ENCODE assay signal across 9 mouse cellular contexts in the genomic region with DNA sequence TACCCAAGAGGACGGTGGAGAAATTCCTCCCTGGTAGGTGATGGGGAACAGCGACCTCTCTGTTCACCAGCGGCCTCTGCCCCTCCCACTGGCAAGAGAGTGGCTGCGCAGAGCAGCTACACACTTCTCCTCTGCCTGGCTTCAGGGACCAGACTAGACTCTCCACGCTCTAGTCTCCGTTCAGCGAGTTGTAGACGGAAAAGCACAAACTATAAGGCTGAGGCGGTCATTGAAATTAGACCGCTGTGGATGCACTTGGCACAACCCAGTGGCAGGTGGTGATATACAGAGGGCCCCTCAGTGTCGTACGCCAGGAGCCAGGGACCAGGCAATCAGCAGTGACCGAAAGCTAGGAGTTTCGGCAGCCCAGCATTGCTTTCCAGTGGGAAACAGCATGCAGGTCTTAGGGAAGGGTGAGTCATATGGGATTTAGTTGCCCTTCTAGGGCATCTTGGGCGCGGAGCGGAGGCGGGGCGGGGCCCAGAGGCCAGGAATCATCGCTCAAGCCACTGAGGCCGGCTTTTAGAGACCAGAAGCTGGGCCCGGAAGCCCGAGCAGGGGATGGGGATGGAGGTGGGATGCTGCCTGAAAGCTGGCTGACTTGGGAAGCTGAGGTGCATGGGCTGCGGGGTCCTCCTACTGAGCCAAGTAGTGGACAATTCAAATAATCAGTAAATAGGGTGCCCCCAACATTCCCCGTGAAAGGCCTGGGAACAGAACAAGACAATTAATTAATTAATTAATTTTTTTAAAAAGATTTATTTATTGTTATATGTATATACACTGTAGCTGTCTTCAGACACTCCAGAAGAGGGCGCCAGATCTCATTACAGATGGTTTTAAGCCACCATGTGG. TPM values are rescaled to one million over a fixed set of nuclear protein-coding genes. Genes with fewer than 3 reads are reported as not detected.
A peak's percentile ranks its signal among the peaks of the same experiment; 100 is the strongest.
DNase-seq lines count a peak whose midpoint lies in the region; ATAC-seq and TF ChIP-seq lines count a peak whose summit lies in the region.
"Had no signal": no experiment of that assay in that cellular context is flagged by ENCODE, and none has a peak within 500 bp of the region (broad histone marks: within the 10 kb centered on the region; RNA-seq: fewer than 3 reads in every experiment).

No protein-coding gene starts in this region.

- H3K27me3 ChIP-seq in heart, embryonic 11.5 days (ENCODE audit: control insufficient read depth, insufficient read depth, low read length), result no peaks in the 10 kb centered on the region
- H3K27me3 ChIP-seq in kidney, postnatal 0 days (ENCODE audit: insufficient read depth, low read length), result no peaks in the 10 kb centered on the region
- H3K27me3 ChIP-seq in stomach, embryonic 16.5 days (ENCODE audit: control insufficient read depth, insufficient read depth, low read length), result no peaks in the 10 kb centered on the region

- 4% methylated on average over 26 of the region's 26 CpGs for WGBS in heart, embryonic 11.5 days (ENCODE audit: insufficient replicate concordance)
- WGBS in kidney, postnatal 0 days, result 4% methylated on average over 26 of the region's 26 CpGs
- WGBS in stomach, embryonic 16.5 days, result 6% methylated on average over 26 of the region's 26 CpGs

- no peaks in the 10 kb centered on the region for H3K9me3 ChIP-seq in heart, embryonic 11.5 days (replicated peaks; ENCODE audit: control insufficient read depth, low read length)
- no peaks in the 10 kb centered on the region for H3K9me3 ChIP-seq in kidney, postnatal 0 days (replicated peaks; ENCODE audit: low read length)
- H3K9me3 ChIP-seq in stomach, embryonic 16.5 days (replicated peaks; ENCODE audit: control insufficient read depth, low read length), result no peaks in the 10 kb centered on the region

- peak overlapping the region; percentile 64 for H3K9ac ChIP-seq in heart, embryonic 11.5 days (ENCODE audit: low read depth, low read length)
- H3K9ac ChIP-seq in kidney, postnatal 0 days (ENCODE audit: low read depth, low read length), result peak overlapping the region; percentile 58
- H3K9ac ChIP-seq in stomach, embryonic 16.5 days (ENCODE audit: low read length), result peak overlapping the region; percentile 61

- peak overlapping the region; percentile 82 for H3K4me2 ChIP-seq in heart, embryonic 11.5 days
- H3K4me2 ChIP-seq in kidney, postnatal 0 days (ENCODE audit: low read length), result peak overlapping the region; percentile 67
- H3K4me2 ChIP-seq in stomach, embryonic 16.5 days (ENCODE audit: low read depth, low read length), result peak overlapping the region; percentile 68

- 0 out of 2 replicates have a peak, but pooled peaks cover 4% of the 10 kb centered on the region for H3K4me1 ChIP-seq in heart, embryonic 11.5 days (ENCODE audit: control insufficient read depth, insufficient read depth, low read length)
- no peaks in the 10 kb centered on the region for H3K4me1 ChIP-seq in kidney, postnatal 0 days (replicated peaks; ENCODE audit: insufficient read depth, low read length)
- no peaks in the 10 kb centered on the region for H3K4me1 ChIP-seq in stomach, embryonic 16.5 days (ENCODE audit: control insufficient read depth, insufficient read depth, low read length)

- no peak overlapping the region for H3K27ac ChIP-seq in heart, embryonic 11.5 days (ENCODE audit: low read depth, low read length)
- H3K27ac ChIP-seq in kidney, postnatal 0 days, result no peak overlapping the region
- no peak overlapping the region for H3K27ac ChIP-seq in stomach, embryonic 16.5 days (ENCODE audit: low read length)

- TF ChIP-seq CTCF in kidney, postnatal 0 days (IDR thresholded peaks at IDR 0.05; ENCODE audit: low read depth), result peak; percentile 65

- H3K36me3 ChIP-seq in heart, embryonic 11.5 days (ENCODE audit: control insufficient read depth, insufficient read depth, low read length), result no peaks in the 10 kb centered on the region
- H3K36me3 ChIP-seq in kidney, postnatal 0 days (ENCODE audit: insufficient read depth, low read length), result no peaks in the 10 kb centered on the region
- no peaks in the 10 kb centered on the region for H3K36me3 ChIP-seq in stomach, embryonic 16.5 days (ENCODE audit: control insufficient read depth, insufficient read depth, low read length)

- H3K4me3 ChIP-seq in heart, embryonic 11.5 days (ENCODE audit: low read depth, low read length), result peak overlapping the region; percentile 48
- peak overlapping the region; percentile 29 for H3K4me3 ChIP-seq in kidney, postnatal 0 days (replicated peaks; ENCODE audit: low read depth, low read length)
- H3K4me3 ChIP-seq in stomach, embryonic 16.5 days (replicated peaks; ENCODE audit: low read length), result peak overlapping the region; percentile 44
- H3K4me3 ChIP-seq: myocyte had no signal

- peak; percentile 23 for DNase-seq in thymus, postnatal 0 days (ENCODE audit: low spot score)
- no peak for DNase-seq in thymus, postnatal 10 days (ENCODE audit: low spot score in 2 of 2)
- peak; percentile 59 to 67 for DNase-seq in cerebellum, postnatal 36 days
- DNase-seq in kidney, postnatal 0 days (ENCODE audit: low spot score), result peak; percentile 70
- peak; percentile 36 for DNase-seq in lung, postnatal 25 days (ENCODE audit: low spot score)
- DNase-seq in left cerebral cortex, adult 8-10 months (ENCODE audit: low spot score in 2 of 2), result no peak

- ATAC-seq in heart, embryonic 11.5 days (replicated peaks; ENCODE audit: insufficient number of reproducible peaks, low FRiP score, low TSS enrichment), result peak; percentile 63
- peak; percentile 86 for ATAC-seq in kidney, postnatal 0 days (replicated peaks; ENCODE audit: low FRiP score, low read depth)
- ATAC-seq in stomach, embryonic 16.5 days (ENCODE audit: insufficient read depth, low FRiP score), result peak; percentile 83; the same call in 1 of the 2 replicates

RNA-seq across cellular contexts. Expression of a gene that starts 6.9 kb away (rescaled TPM):
- polyA plus RNA-seq in thymus, postnatal 0 days (2015; fragmentation: Nextera tagmentation; extraction: Ambion mirVana), result 0.18 and 0.30 TPM in 2 replicates
- 0.11 TPM in 1 of 2 replicates, not detected in the other for polyA plus RNA-seq in heart, embryonic 11.5 days (2014; fragmentation: Nextera tagmentation; extraction: Ambion mirVana)
- 0.24 and 0.37 TPM in 2 replicates for polyA plus RNA-seq in kidney, postnatal 0 days (2015; fragmentation: Nextera tagmentation; extraction: Ambion mirVana)
- polyA plus RNA-seq in stomach, embryonic 16.5 days (2015; fragmentation: Nextera tagmentation; extraction: Ambion mirVana), result 0.26 and 0.49 TPM in 2 replicates
- 1 to 10 TPM; 5.5 to 8.3 (median 6.6) TPM for total RNA-seq in left cerebral cortex, adult 8-10 months (2022)

RNA-seq across cellular contexts. Expression of a gene that starts 20.5 kb away (rescaled TPM):
- polyA plus RNA-seq in thymus, postnatal 0 days (2015; fragmentation: Nextera tagmentation; extraction: Ambion mirVana), result 111 and 123 TPM in 2 replicates
- polyA plus RNA-seq in heart, embryonic 11.5 days (2014; fragmentation: Nextera tagmentation; extraction: Ambion mirVana), result 124 and 136 TPM in 2 replicates
- polyA plus RNA-seq in kidney, postnatal 0 days (2015; fragmentation: Nextera tagmentation; extraction: Ambion mirVana), result 122 and 138 TPM in 2 replicates
- 130 and 140 TPM in 2 replicates for polyA plus RNA-seq in stomach, embryonic 16.5 days (2015; fragmentation: Nextera tagmentation; extraction: Ambion mirVana)
- 10 to 100 TPM; 30.1 to 36.2 (median 33.2) TPM for total RNA-seq in left cerebral cortex, adult 8-10 months (2022)

RNA-seq across cellular contexts. Expression of a gene that starts 20.6 kb away (rescaled TPM):
- 165 and 184 TPM in 2 replicates for polyA plus RNA-seq in thymus, postnatal 0 days (2015; fragmentation: Nextera tagmentation; extraction: Ambion mirVana)
- polyA plus RNA-seq in heart, embryonic 11.5 days (2014; fragmentation: Nextera tagmentation; extraction: Ambion mirVana), result 177 and 188 TPM in 2 replicates
- polyA plus RNA-seq in kidney, postnatal 0 days (2015; fragmentation: Nextera tagmentation; extraction: Ambion mirVana), result 211 and 212 TPM in 2 replicates
- polyA plus RNA-seq in stomach, embryonic 16.5 days (2015; fragmentation: Nextera tagmentation; extraction: Ambion mirVana), result 149 and 166 TPM in 2 replicates
- 10 to 100 TPM; 55.5 to 64.8 (median 60.2) TPM for total RNA-seq in left cerebral cortex, adult 8-10 months (2022)

RNA-seq across cellular contexts. Expression of a gene that starts 26.5 kb away (rescaled TPM):
- 42.3 and 45.5 TPM in 2 replicates for polyA plus RNA-seq in thymus, postnatal 0 days (2015; fragmentation: Nextera tagmentation; extraction: Ambion mirVana)
- 30.3 and 33.6 TPM in 2 replicates for polyA plus RNA-seq in heart, embryonic 11.5 days (2014; fragmentation: Nextera tagmentation; extraction: Ambion mirVana)
- 49.5 and 52.6 TPM in 2 replicates for polyA plus RNA-seq in kidney, postnatal 0 days (2015; fragmentation: Nextera tagmentation; extraction: Ambion mirVana)
- 45.2 and 47.6 TPM in 2 replicates for polyA plus RNA-seq in stomach, embryonic 16.5 days (2015; fragmentation: Nextera tagmentation; extraction: Ambion mirVana)
- total RNA-seq in left cerebral cortex, adult 8-10 months (2022), result 100 to 1,000 TPM in 3 of 4 experiments, 10 to 100 TPM in 1; 92.6 to 121 (median 109) TPM

RNA-seq across cellular contexts. Expression of a gene that starts 26.7 kb away (rescaled TPM):
- 54.2 and 60.6 TPM in 2 replicates for polyA plus RNA-seq in thymus, postnatal 0 days (2015; fragmentation: Nextera tagmentation; extraction: Ambion mirVana)
- polyA plus RNA-seq in heart, embryonic 11.5 days (2014; fragmentation: Nextera tagmentation; extraction: Ambion mirVana), result 46.6 and 49.6 TPM in 2 replicates
- polyA plus RNA-seq in kidney, postnatal 0 days (2015; fragmentation: Nextera tagmentation; extraction: Ambion mirVana), result 78.5 and 81.0 TPM in 2 replicates
- 74.9 and 75.2 TPM in 2 replicates for polyA plus RNA-seq in stomach, embryonic 16.5 days (2015; fragmentation: Nextera tagmentation; extraction: Ambion mirVana)
- total RNA-seq in left cerebral cortex, adult 8-10 months (2022), result 10 to 100 TPM; 10.4 to 17.7 (median 16.6) TPM

Comparison
In these comparisons a context has a peak if more than half of its experiments do, and no peak if none do; other contexts are left out.
1. DNase-seq: peak in thymus, postnatal 0 days (single experiment), cerebellum, postnatal 36 days (2 of 2), kidney, postnatal 0 days (single experiment) and lung, postnatal 25 days (single experiment); none in thymus, postnatal 10 days (0 of 2) and left cerebral cortex, adult 8-10 months (0 of 2).
2. Peak in every context shown above with its lines, with median percentiles within 50 percentile points of each other: ATAC-seq, H3K4me2 ChIP-seq, H3K4me3 ChIP-seq and H3K9ac ChIP-seq.